Mouse (Mus musculus) limb, embryonic 13.5 days (tissue): ENCODE results near the gene Efcab12. TPM values are rescaled to one million over a fixed set of nuclear protein-coding genes. Genes with fewer than 3 reads are reported as not detected.
A peak's percentile ranks its signal among the peaks of the same experiment; 100 is the strongest.
"Not testable (repeated sequence)": the region's sequence is repeated elsewhere in the genome, so short reads cannot be mapped to it uniquely, and the experiment has no call there.

Experiments used
- ATAC-seq: fragments of 200-750 bp; cut with Nextera tagmentation; 2 replicates; pipeline ENCODE4 v1.8.0; 2017; ENCODE audit warnings: low read depth, moderate number of reproducible peaks, moderate TSS enrichment; ENCODE audit not compliant: low FRiP score
- H3K27ac ChIP-seq: fragments of 300-500 bp; sonication (generic); 2 replicates; pipeline ENCODE4 v1.5.1; 2015; ENCODE audit warnings: inconsistent platforms, mild to moderate bottlenecking, moderate library complexity
- H3K27me3 ChIP-seq: fragments of 300-500 bp; sonication (generic); 2 replicates; pipeline ENCODE4 v1.6.1; 2015; ENCODE audit warnings: mild to moderate bottlenecking, inconsistent platforms
- H3K36me3 ChIP-seq: fragments of 300-500 bp; sonication (generic); 2 replicates; pipeline ENCODE4 v1.6.1; 2015; ENCODE audit warnings: inconsistent platforms, mild to moderate bottlenecking, moderate library complexity
- H3K4me1 ChIP-seq: fragments of 300-500 bp; sonication (generic); 2 replicates; pipeline ENCODE4 v1.6.1; 2015; ENCODE audit warnings: inconsistent platforms
- H3K4me2 ChIP-seq: fragments of 300-500 bp; sonication (generic); replicated peaks from 2 replicates; pipeline ENCODE4 v1.6.1; 2015; ENCODE audit warnings: inconsistent platforms, mild to moderate bottlenecking, moderate library complexity
- H3K4me3 ChIP-seq: fragments of 300-500 bp; sonication (generic); 2 replicates; pipeline ENCODE4 v1.5.1; 2015; ENCODE audit warnings: moderate library complexity, mild to moderate bottlenecking, inconsistent platforms
- H3K9ac ChIP-seq: fragments of 300-500 bp; sonication (generic); 2 replicates; pipeline ENCODE4 v1.6.1; 2015; ENCODE audit warnings: mild to moderate bottlenecking, inconsistent platforms
- H3K9me3 ChIP-seq: fragments of 300-500 bp; sonication (generic); 2 replicates; pipeline ENCODE4 v1.6.1; 2016; ENCODE audit warnings: inconsistent platforms
- WGBS: fragments of 180-500 bp; shearing (Covaris S2); methylation state at CpG from one replicate; pipeline ENCODE4 v1.1.7; 2015; 5-methylcytosine and 5-hydroxymethylcytosine counted together
- polyA plus RNA-seq: library from polyadenylated mRNA; unstranded; fragments of >200 nt; fragmentation: Nextera tagmentation; extraction: Ambion mirVana; gene quantifications from 2 replicates; pipeline ENCODE4 v1.2.1, GENCODE M21; 2015

Gene Efcab12
- 0.41 and 0.54 TPM in 2 replicates for polyA plus RNA-seq

GRCm38 (mm10) chr6:115838161-115838597 is at the start of gene Efcab12:
Efcab12 (minus strand) TSS chr6:115838412.
- Histone ChIP-seq H3K36me3 (peaks cover 17% of the 10 kb centered on the region), H3K9me3 (no peaks in the 10 kb centered on the region), H3K9ac (0 out of 2 replicates have a peak within 1 kb of the TSS, but pooled peaks have one; percentile 19), H3K4me3 (peak within 1 kb of the TSS; percentile 38), H3K27ac (no peak within 1 kb of the TSS), H3K4me2 (peak within 1 kb of the TSS; percentile 69), H3K4me1 (peaks cover 8% of the 10 kb centered on the region; the same call in 1 of the 2 replicates), H3K27me3 (no peaks in the 10 kb centered on the region)
- peak; percentile 92 for ATAC-seq
- WGBS, result 4% methylated on average over 19 of the region's 19 CpGs

GRCm38 (mm10) chr6:115886894-115887293 is 48.7 kb upstream of the Efcab12 start:
- Histone ChIP-seq H3K4me1 (peaks cover 13% of the 10 kb centered on the region; the same call in 1 of the 2 replicates), H3K27me3 (no peaks in the 10 kb centered on the region), H3K36me3 (peaks cover 71% of the 10 kb centered on the region), H3K27ac (no peak overlapping the region), H3K4me3 (no peak overlapping the region), H3K4me2 (no peak overlapping the region), H3K9me3 (0 out of 2 replicates have a peak, but pooled peaks cover 6% of the 10 kb centered on the region), H3K9ac (no peak overlapping the region)
- WGBS, result 57% methylated on average over 4 of the region's 4 CpGs
- ATAC-seq, result no peak

- Histone ChIP-seq H3K27me3 (no peaks in the 10 kb centered on the region), H3K36me3 (peaks cover 73% of the 10 kb centered on the region), H3K4me3 (no peak overlapping the region), H3K9ac (no peak overlapping the region), H3K27ac (no peak overlapping the region), H3K9me3 (0 out of 2 replicates have a peak, but pooled peaks cover 6% of the 10 kb centered on the region), H3K4me2 (no peak overlapping the region), H3K4me1 (0 out of 2 replicates have a peak, but pooled peaks cover 4% of the 10 kb centered on the region)
- no peak for ATAC-seq
Observed at GRCm38 (mm10) chr6:115884018-115884417, 45.8 kb upstream of the Efcab12 start.

GRCm38 (mm10) chr6:115880751-115881150 is 42.5 kb upstream of the Efcab12 start:
- ATAC-seq, result no peak
- Histone ChIP-seq H3K27me3 (no peaks in the 10 kb centered on the region), H3K4me3 (no peak overlapping the region), H3K4me2 (no peak overlapping the region), H3K36me3 (peaks cover 72% of the 10 kb centered on the region), H3K9ac (no peak overlapping the region), H3K27ac (no peak overlapping the region), H3K9me3 (no peaks in the 10 kb centered on the region), H3K4me1 (no peaks in the 10 kb centered on the region)
- 86% methylated on average over 8 of the region's 8 CpGs for WGBS

GRCm38 (mm10) chr6:115879736-115880135 is 41.5 kb upstream of the Efcab12 start:
- Histone ChIP-seq H3K27me3 (no peaks in the 10 kb centered on the region), H3K4me1 (no peaks in the 10 kb centered on the region), H3K4me3 (no peak overlapping the region), H3K4me2 (no peak overlapping the region), H3K9me3 (no peaks in the 10 kb centered on the region), H3K27ac (no peak overlapping the region), H3K9ac (no peak overlapping the region), H3K36me3 (peaks cover 69% of the 10 kb centered on the region)
- 78% methylated on average over 6 of the region's 6 CpGs for WGBS
- no peak for ATAC-seq

- H3K27ac ChIP-seq, result no peak overlapping the region
- H3K4me1 ChIP-seq, result no peaks in the 10 kb centered on the region
- no peak for ATAC-seq
Observed at GRCm38 (mm10) chr6:115878694-115879093, 40.5 kb upstream of the Efcab12 start.

GRCm38 (mm10) chr6:115877239-115877638 is 39.0 kb upstream of the Efcab12 start:
- Histone ChIP-seq H3K4me1 (no peaks in the 10 kb centered on the region), H3K27me3 (no peaks in the 10 kb centered on the region), H3K4me3 (no peak overlapping the region), H3K27ac (no peak overlapping the region), H3K9ac (no peak overlapping the region), H3K9me3 (no peaks in the 10 kb centered on the region), H3K4me2 (no peak overlapping the region), H3K36me3 (peaks cover 57% of the 10 kb centered on the region)
- 94% methylated on average over 2 of the region's 2 CpGs for WGBS
- no peak for ATAC-seq

More at GRCm38 (mm10) chr6:115878694-115879093, 40.5 kb upstream of the Efcab12 start:
- H3K27me3 ChIP-seq, result no peaks in the 10 kb centered on the region
- H3K9me3 ChIP-seq, result no peaks in the 10 kb centered on the region
- no peak overlapping the region for H3K4me3 ChIP-seq
- no peak overlapping the region for H3K9ac ChIP-seq
- peaks cover 62% of the 10 kb centered on the region for H3K36me3 ChIP-seq
- WGBS, result 84% methylated on average over 6 of the region's 6 CpGs
- H3K4me2 ChIP-seq, result no peak overlapping the region

GRCm38 (mm10) chr6:115871318-115871717 is 33.1 kb upstream of the Efcab12 start:
- H3K9me3 ChIP-seq, H3K4me2 ChIP-seq, H3K4me3 ChIP-seq, H3K4me1 ChIP-seq, H3K27me3 ChIP-seq, H3K27ac ChIP-seq, ATAC-seq, H3K9ac ChIP-seq: not testable (repeated sequence)
- no CpG with 5 or more reads among the region's 3 CpGs for WGBS
- peaks cover 13% of the 10 kb centered on the region for H3K36me3 ChIP-seq

GRCm38 (mm10) chr6:115867157-115867556 is 28.9 kb upstream of the Efcab12 start:
- not testable (repeated sequence) for H3K9me3 ChIP-seq, H3K27ac ChIP-seq, H3K9ac ChIP-seq, H3K4me2 ChIP-seq, H3K27me3 ChIP-seq, H3K4me1 ChIP-seq, ATAC-seq, H3K4me3 ChIP-seq
- WGBS, result no CpG with 5 or more reads among the region's 3 CpGs
- peaks cover 26% of the 10 kb centered on the region for H3K36me3 ChIP-seq

- no peak for ATAC-seq
- WGBS, result 95% methylated on average over 4 of the region's 4 CpGs
- Histone ChIP-seq H3K9ac (no peak overlapping the region), H3K4me3 (no peak overlapping the region), H3K27ac (no peak overlapping the region), H3K4me1 (no peaks in the 10 kb centered on the region), H3K27me3 (no peaks in the 10 kb centered on the region), H3K4me2 (no peak overlapping the region), H3K9me3 (no peaks in the 10 kb centered on the region), H3K36me3 (peaks cover 26% of the 10 kb centered on the region)
Observed at GRCm38 (mm10) chr6:115865246-115865645, 27.0 kb upstream of the Efcab12 start.

GRCm38 (mm10) chr6:115863340-115863841 is 25.2 kb upstream of the Efcab12 start:
- H3K9ac ChIP-seq, result no peak overlapping the region
- no peaks in the 10 kb centered on the region for H3K4me1 ChIP-seq
- no peak overlapping the region for H3K4me3 ChIP-seq
- H3K9me3 ChIP-seq, result no peaks in the 10 kb centered on the region
- H3K4me2 ChIP-seq, result no peak overlapping the region
- no peak overlapping the region for H3K27ac ChIP-seq
- peaks cover 26% of the 10 kb centered on the region for H3K36me3 ChIP-seq
- WGBS, result 65% methylated on average over 7 of the region's 7 CpGs
- H3K27me3 ChIP-seq, result no peaks in the 10 kb centered on the region
- ATAC-seq, result no peak

- H3K36me3 ChIP-seq, result peaks cover 23% of the 10 kb centered on the region
- peaks cover 28% of the 10 kb centered on the region for H3K4me1 ChIP-seq
- no peak overlapping the region for H3K4me2 ChIP-seq
- no peak overlapping the region for H3K9ac ChIP-seq
- WGBS, result 79% methylated on average over 7 of the region's 7 CpGs
- ATAC-seq, result no peak
- no peak overlapping the region for H3K27ac ChIP-seq
- H3K4me3 ChIP-seq, result no peak overlapping the region
- H3K9me3 ChIP-seq, result no peaks in the 10 kb centered on the region
- no peaks in the 10 kb centered on the region for H3K27me3 ChIP-seq
Observed at GRCm38 (mm10) chr6:115860027-115860556, 21.9 kb upstream of the Efcab12 start.

GRCm38 (mm10) chr6:115859258-115859657 is 21.0 kb upstream of the Efcab12 start:
- WGBS, result 50% methylated on average over 4 of the region's 4 CpGs

More at GRCm38 (mm10) chr6:115859258-115859657, 21.0 kb upstream of the Efcab12 start:
- no peaks in the 10 kb centered on the region for H3K9me3 ChIP-seq
- H3K4me1 ChIP-seq, result peaks cover 28% of the 10 kb centered on the region
- no peak overlapping the region for H3K4me3 ChIP-seq
- H3K27me3 ChIP-seq, result no peaks in the 10 kb centered on the region
- no peak overlapping the region for H3K9ac ChIP-seq
- no peak overlapping the region for H3K27ac ChIP-seq
- peaks cover 15% of the 10 kb centered on the region; the same call in 1 of the 2 replicates for H3K36me3 ChIP-seq
- ATAC-seq, result no peak
- no peak overlapping the region for H3K4me2 ChIP-seq
